Mouse (Mus musculus) spleen, postnatal 0 days (tissue): ENCODE data around the gene Ndufs5. TPM values are rescaled to one million over a fixed set of nuclear protein-coding genes. Genes with fewer than 3 reads are reported as not detected.

Experiments used
- polyA plus RNA-seq: library from polyadenylated mRNA; unstranded; fragments of >200 nt; fragmentation: Nextera tagmentation; extraction: Ambion mirVana; gene quantifications from 2 replicates; pipeline ENCODE4 v1.2.1, GENCODE M21; 2015

Gene Ndufs5
- 187 and 188 TPM in 2 replicates for polyA plus RNA-seq

GRCm38 (mm10) chr4:123717574-123718433 is at the start of gene Ndufs5:
Gene Ndufs5 (minus strand): TSS chr4:123718202.

GRCm38 (mm10) chr4:123750152-123750651 is 32.2 kb upstream of the Ndufs5 start, which contains the start of gene Akirin1:
Gene Akirin1 (minus strand): TSS chr4:123750345.

GRCm38 (mm10) chr4:123684260-123684659 is 33.7 kb downstream of the Ndufs5 start, which contains the start of gene Macf1:
Gene Macf1 (minus strand): TSS chr4:123684360.

Other genes starting within 250 kb of the Ndufs5 start
- gene Macf1, start 33.8 kb downstream of the Ndufs5 start, polyA plus RNA-seq = 29.1 and 31.1 TPM in 2 replicates
- 25.6 and 30.4 TPM in 2 replicates for gene Akirin1, start 32.1 kb upstream of the Ndufs5 start, polyA plus RNA-seq
- gene Rhbdl2, start 69.7 kb upstream of the Ndufs5 start, polyA plus RNA-seq = 0.29 and 0.47 TPM in 2 replicates
- 0.05 and 0.13 TPM in 2 replicates for gene 4933427I04Rik, start 141.5 kb upstream of the Ndufs5 start, polyA plus RNA-seq
- 56.2 and 69.0 TPM in 2 replicates for gene Mycbp, start 186.6 kb upstream of the Ndufs5 start, polyA plus RNA-seq
- 23.3 and 27.1 TPM in 2 replicates for gene Rragc, start 199.2 kb upstream of the Ndufs5 start, polyA plus RNA-seq
- gene 4930535I16Rik, start 199.8 kb upstream of the Ndufs5 start, polyA plus RNA-seq = not detected in 2 replicates